Mouse (Mus musculus) kidney, postnatal 0 days (tissue): Measurements from ENCODE around the gene Ldlr. TPM values are rescaled to one million over a fixed set of nuclear protein-coding genes. Genes with fewer than 3 reads are reported as not detected.
"Not testable (repeated sequence)": the region's sequence is repeated elsewhere in the genome, so short reads cannot be mapped to it uniquely, and the experiment has no call there.

ENCODE experiments used
- ATAC-seq: fragments of 200-750 bp; cut with Nextera tagmentation; replicated peaks from 2 replicates; pipeline ENCODE4 v1.8.0; 2017; ENCODE audit warnings: low read depth, moderate number of reproducible peaks, moderate TSS enrichment, moderate library complexity; ENCODE audit not compliant: low FRiP score
- DNase-seq: peaks from one replicate; pipeline ENCODE4 v3.0.0-alpha.2; 2016; ENCODE audit warnings: low spot score
- H3K27ac ChIP-seq: fragments of 300-500 bp; sonication (generic); 2 replicates; pipeline ENCODE4 v1.5.1; 2014; ENCODE audit warnings: mild to moderate bottlenecking
- H3K27me3 ChIP-seq: fragments of 300-500 bp; sonication (generic); 2 replicates; pipeline ENCODE4 v1.6.1; 2014; ENCODE audit warnings: low read length, mixed read lengths; ENCODE audit not compliant: insufficient read depth
- H3K36me3 ChIP-seq: fragments of 300-500 bp; sonication (generic); 2 replicates; pipeline ENCODE4 v1.6.1; 2014; ENCODE audit warnings: low read length, mixed read lengths; ENCODE audit not compliant: insufficient read depth
- H3K4me1 ChIP-seq: fragments of 300-500 bp; sonication (generic); replicated peaks from 2 replicates; pipeline ENCODE4 v1.6.1; 2014; ENCODE audit warnings: antibody characterized with exemption, low read length, mixed read lengths; ENCODE audit not compliant: insufficient read depth
- H3K4me2 ChIP-seq: fragments of 300-500 bp; sonication (generic); 2 replicates; pipeline ENCODE4 v1.6.1; 2014; ENCODE audit warnings: mild to moderate bottlenecking, low read length, moderate library complexity, mixed read lengths
- H3K4me3 ChIP-seq: fragments of 300-500 bp; sonication (generic); replicated peaks from 2 replicates; pipeline ENCODE4 v1.5.1; 2014; ENCODE audit warnings: low read depth, low read length
- H3K9ac ChIP-seq: fragments of 300-500 bp; sonication (generic); 2 replicates; pipeline ENCODE4 v1.6.1; 2014; ENCODE audit warnings: low read depth, low read length
- H3K9me3 ChIP-seq: fragments of 300-500 bp; sonication (generic); replicated peaks from 2 replicates; pipeline ENCODE4 v1.6.1; 2016; ENCODE audit warnings: low read length, inconsistent platforms, mixed read lengths
- CTCF ChIP-seq: IDR thresholded peaks from 2 replicates; pipeline ENCODE4 v1.5.1; 2016; ENCODE audit warnings: antibody characterized with exemption, low read depth, mild to moderate bottlenecking, moderate library complexity
- WGBS: fragments of 180-500 bp; shearing (Covaris S2); extraction: QIAGEN DNeasy Blood & Tissue Kit; methylation state at CpG from one replicate; pipeline ENCODE4 v1.1.7; 2014; 5-methylcytosine and 5-hydroxymethylcytosine counted together
- polyA plus RNA-seq: library from polyadenylated mRNA; unstranded; fragments of >200 nt; fragmentation: Nextera tagmentation; extraction: Ambion mirVana; gene quantifications from 2 replicates; pipeline ENCODE4 v1.2.1, GENCODE M21; 2015

Ldlr gene
- polyA plus RNA-seq, 1 experiment from 2014 or later, result 16.9 TPM

DNA sequence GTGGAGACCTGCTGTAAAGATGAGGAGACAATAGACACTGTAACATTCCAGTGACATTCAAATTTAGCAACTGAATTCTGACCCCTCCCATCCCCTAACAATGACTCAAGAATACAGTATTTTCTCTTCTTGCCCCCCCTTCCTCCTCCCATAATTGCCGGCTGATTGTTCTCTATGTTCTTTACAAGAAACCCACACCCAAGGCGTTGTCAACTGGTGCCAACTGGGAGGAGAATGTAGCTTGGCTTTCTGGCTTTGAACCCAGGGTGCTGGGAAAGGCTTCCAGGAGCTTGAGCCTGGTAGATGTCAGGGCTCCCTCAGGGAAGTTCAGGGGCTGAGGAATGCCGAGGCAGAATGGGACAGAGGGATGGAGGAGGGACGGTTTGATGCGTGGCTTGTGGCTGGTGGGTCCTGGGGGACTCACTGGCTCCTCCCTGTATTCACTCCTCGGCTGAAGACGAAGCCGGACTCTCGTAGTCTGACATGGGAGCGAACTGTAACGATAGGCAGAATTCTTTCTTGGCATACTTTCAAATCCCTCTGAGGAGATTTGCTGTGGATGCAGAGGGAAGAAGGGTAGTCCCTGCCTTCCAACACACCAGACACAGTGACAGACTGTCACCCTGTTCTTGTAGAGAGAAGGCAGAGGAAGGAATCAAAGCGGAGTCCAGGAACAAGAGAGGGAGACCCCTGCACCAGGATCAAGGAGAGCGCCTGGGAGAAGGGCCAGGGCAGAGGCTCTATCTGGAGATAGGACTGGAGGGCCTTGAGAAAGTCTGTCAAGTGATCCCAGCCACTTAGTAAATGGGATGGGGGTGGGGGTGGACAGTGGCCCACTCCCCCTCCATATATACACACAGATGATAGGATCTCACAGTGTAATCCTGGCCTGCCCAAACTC lies 45.5 kb downstream of the Ldlr start:
- Histone ChIP-seq H3K4me2 (no peak overlapping the region), H3K27ac (peak overlapping the region; percentile 72), H3K9ac (no peak overlapping the region), H3K4me3 (no peak overlapping the region), H3K9me3 (no peaks in the 10 kb centered on the region), H3K36me3 (peaks cover 18% of the 10 kb centered on the region), H3K27me3 (no peaks in the 10 kb centered on the region), H3K4me1 (no peaks in the 10 kb centered on the region)
- ATAC-seq, result no peak; the same call in 1 of the 2 replicates
- peak; percentile 64 for DNase-seq
- 46% methylated on average over 13 of the region's 13 CpGs for WGBS
- TF ChIP-seq CTCF, result no peak

DNA sequence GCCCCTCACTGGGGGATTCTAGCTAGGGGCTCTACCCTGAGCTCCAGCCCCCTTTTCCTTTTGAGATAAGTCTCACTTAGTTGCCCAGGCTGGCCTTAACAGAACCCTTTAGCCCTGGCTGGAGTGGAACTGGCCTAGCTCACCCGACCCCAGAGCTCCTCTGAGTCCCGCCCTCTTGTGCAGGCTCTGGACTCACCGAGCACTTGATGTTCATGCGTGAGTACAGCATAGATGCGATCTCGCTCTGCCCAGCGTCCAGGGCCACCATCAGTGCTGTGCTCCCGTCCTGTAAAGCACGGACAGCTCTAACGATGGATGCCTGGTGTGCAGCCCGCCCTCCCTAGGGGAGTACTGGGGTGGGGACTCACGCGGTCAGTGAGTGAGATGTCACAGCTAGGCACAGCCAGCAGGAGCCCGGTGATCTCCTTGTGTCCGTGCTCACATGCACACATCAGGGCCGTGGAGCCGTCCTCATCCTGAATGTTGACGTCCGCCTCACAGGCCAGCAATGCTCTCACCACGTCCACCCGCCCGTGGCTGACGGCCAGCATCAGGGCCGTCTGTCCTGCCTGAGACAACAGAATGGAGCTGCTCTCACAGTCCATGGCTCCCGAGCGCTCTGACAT lies 46.4 kb downstream of the Ldlr start:
- ATAC-seq (peak; percentile 37; the same call in 1 of the 2 replicates), DNase-seq (no peak)
- peak overlapping the region; percentile 72 for H3K27ac ChIP-seq
- TF ChIP-seq CTCF, result no peak
- no peaks in the 10 kb centered on the region for H3K27me3 ChIP-seq
- no peaks in the 10 kb centered on the region for H3K4me1 ChIP-seq
- H3K9ac ChIP-seq, result no peak overlapping the region
- H3K36me3 ChIP-seq, result peaks cover 27% of the 10 kb centered on the region
- WGBS, result 65% methylated on average over 26 of the region's 26 CpGs
- no peak overlapping the region for H3K4me2 ChIP-seq
- no peak overlapping the region for H3K4me3 ChIP-seq
- no peaks in the 10 kb centered on the region for H3K9me3 ChIP-seq

GRCm38 (mm10) chr9:21773396-21773795 lies 50.1 kb downstream of the Ldlr start:
- ATAC-seq, result not testable (repeated sequence)
- WGBS, result 86% methylated on average over 5 of the region's 5 CpGs

DNA sequence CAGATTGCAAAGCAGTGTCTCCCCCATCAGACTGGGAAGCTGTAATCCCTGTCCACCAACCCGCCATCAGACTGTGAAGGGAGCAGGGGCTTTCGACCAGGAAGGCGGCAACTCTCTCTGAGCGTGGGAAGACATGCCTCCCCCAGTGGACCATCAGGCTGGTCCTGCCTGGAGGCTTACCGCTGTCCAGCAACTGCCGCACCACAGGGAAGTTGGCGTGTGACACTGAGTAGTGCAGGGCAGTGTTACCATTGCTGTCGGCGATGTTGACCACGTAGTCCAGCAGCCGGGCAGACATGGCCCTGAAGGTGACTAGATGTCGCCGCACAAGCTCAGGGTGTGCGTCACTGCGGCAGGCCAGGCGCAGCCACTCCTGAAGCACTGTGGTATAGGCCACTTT lies 51.1 kb downstream of the Ldlr start:
- Histone ChIP-seq H3K4me1 (no peaks in the 10 kb centered on the region), H3K4me3 (no peak overlapping the region), H3K4me2 (no peak overlapping the region), H3K27me3 (no peaks in the 10 kb centered on the region), H3K9me3 (no peaks in the 10 kb centered on the region), H3K9ac (no peak overlapping the region), H3K27ac (no peak overlapping the region), H3K36me3 (peaks cover 59% of the 10 kb centered on the region)
- WGBS, result 92% methylated on average over 16 of the region's 16 CpGs
- ATAC-seq (no peak), DNase-seq (no peak)
- no peak for TF ChIP-seq CTCF

More at GRCm38 (mm10) chr9:21773396-21773795, 50.1 kb downstream of the Ldlr start:
- not testable (repeated sequence) for H3K9me3 ChIP-seq, H3K27ac ChIP-seq, H3K27me3 ChIP-seq, H3K4me3 ChIP-seq, DNase-seq, H3K9ac ChIP-seq, H3K4me1 ChIP-seq, H3K4me2 ChIP-seq
- H3K36me3 ChIP-seq, result peaks cover 49% of the 10 kb centered on the region

DNA sequence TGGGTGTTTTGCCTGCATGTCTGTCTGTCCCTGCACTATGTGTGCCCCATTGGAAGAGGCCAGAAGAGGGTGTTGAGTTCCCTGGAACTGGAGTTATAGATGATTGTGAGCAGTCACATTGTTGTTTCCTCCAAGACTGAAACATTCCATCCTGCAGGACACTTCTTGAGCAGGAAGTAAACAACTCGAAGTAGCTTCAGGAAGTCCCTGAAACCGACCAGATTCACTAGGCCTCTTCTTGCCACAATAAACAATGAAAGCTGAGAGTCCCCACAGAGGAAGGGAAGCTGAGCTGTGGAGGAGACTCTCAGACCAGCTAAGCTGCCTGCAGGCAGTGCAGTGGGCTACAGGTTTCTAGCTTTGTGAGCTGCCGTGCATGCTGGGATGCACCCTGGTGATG lies 54.4 kb downstream of the Ldlr start:
- no peak overlapping the region for H3K4me2 ChIP-seq

DNA sequence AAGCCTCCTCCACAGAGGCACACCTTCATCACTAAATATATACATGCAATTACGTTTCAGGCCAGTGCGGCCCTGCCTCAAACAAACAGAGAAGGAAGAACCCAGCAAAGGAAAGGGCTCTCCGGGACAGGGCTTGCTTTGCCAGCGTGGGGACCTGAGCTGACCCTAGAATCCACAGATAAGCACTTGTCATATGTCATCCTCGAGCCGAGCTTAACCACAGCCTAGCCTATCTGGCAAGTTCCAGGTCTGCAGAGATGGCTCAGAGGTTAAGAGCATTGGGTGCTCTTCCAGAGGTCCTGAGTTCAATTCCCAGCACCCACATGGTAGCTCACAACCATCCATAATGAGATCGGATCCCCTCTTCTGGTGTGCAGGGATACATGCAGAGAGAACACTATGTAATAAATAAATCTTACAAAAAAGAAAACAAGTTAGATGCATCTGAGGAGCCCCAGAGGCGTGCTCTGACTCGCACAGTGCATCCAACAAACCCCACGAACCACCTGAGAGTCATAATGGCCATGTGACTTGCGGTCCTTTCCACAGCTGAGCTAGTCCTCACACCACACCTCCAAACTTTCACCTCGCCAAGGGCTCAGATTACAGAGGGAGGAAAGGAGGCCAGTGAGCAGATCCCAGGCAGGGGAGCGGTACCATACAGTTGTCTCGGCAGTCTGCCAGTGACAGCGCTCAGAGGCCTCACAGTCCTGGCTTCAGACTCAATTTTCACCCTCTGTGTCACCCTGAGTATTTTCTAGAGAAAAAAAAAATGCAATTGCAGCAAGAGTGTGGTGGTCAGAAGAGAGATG lies 58.6 kb downstream of the Ldlr start:
- Histone ChIP-seq H3K4me2 (no peak overlapping the region), H3K9ac (no peak overlapping the region), H3K4me1 (no peaks in the 10 kb centered on the region), H3K27me3 (no peaks in the 10 kb centered on the region), H3K4me3 (no peak overlapping the region), H3K36me3 (peaks cover 55% of the 10 kb centered on the region), H3K27ac (no peak overlapping the region), H3K9me3 (no peaks in the 10 kb centered on the region)
- WGBS, result 59% methylated on average over 15 of the region's 15 CpGs
- no peak for DNase-seq
- TF ChIP-seq CTCF, result no peak
- peak; percentile 18; the same call in 1 of the 2 replicates for ATAC-seq

More for the DNA sequence above, 54.4 kb downstream of the Ldlr start:
- ATAC-seq (no peak), DNase-seq (no peak)
- 85% methylated on average over 3 of the region's 3 CpGs for whole genome bisulfite sequencing
- H3K27ac ChIP-seq, result no peak overlapping the region
- H3K9me3 ChIP-seq, result no peaks in the 10 kb centered on the region
- no peaks in the 10 kb centered on the region for H3K4me1 ChIP-seq
- H3K4me3 ChIP-seq, result no peak overlapping the region
- H3K9ac ChIP-seq, result no peak overlapping the region
- H3K36me3 ChIP-seq, result peaks cover 74% of the 10 kb centered on the region
- H3K27me3 ChIP-seq, result no peaks in the 10 kb centered on the region
- TF ChIP-seq CTCF, result no peak
